Mouse (Mus musculus) layer of hippocampus, adult 9-10 months (tissue): ENCODE data around the gene Myt1.
A peak's percentile ranks its signal among the peaks of the same experiment; 100 is the strongest.
"Not testable (repeated sequence)": the region's sequence is repeated elsewhere in the genome, so short reads cannot be mapped to it uniquely, and the experiment has no call there.

Experiments used
- DNase-seq: peaks from one replicate; pipeline ENCODE4 v3.0.0; 2022; ENCODE audit warnings: low spot score

Myt1 gene

DNA sequence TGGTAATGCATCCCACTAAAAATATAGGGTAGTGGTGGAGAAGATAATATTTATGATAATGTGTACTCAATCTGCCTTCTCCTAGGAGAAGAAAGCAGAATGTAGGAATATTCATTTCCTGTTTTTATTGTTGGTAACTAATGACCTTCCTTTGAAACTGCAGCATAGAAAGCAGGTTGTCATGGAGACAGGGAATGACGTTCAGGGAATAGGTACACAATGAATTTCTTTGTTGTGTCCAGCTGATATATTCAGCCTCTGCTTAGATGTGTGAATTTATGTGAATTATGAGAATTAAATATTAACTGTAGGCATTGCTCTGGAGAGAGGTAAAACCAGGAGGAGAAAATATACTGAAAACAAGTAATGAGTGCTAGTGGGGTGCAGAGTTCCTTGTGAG is 18.3 kb downstream of the Myt1 start:
- DNase-seq: no peak

DNA sequence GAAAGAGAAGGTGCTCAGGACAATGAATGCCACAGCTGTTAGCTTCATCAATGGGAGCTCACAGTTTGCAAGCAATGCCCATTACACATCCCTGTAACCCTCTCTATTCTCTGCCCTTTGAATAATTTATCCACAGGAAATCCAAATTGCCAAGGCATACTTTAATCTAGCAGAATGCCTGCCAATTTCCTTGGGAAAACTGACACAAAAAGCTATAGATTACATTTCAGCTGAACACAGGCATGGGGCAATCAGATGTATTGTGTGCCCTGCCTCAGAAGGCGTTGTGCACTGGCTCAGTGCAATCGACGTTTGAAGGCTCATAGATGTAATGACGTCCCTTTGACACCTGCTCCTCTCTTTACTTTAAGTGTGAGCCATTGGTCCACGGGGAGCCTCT is 24.7 kb downstream of the Myt1 start:
- no peak for DNase-seq

DNA sequence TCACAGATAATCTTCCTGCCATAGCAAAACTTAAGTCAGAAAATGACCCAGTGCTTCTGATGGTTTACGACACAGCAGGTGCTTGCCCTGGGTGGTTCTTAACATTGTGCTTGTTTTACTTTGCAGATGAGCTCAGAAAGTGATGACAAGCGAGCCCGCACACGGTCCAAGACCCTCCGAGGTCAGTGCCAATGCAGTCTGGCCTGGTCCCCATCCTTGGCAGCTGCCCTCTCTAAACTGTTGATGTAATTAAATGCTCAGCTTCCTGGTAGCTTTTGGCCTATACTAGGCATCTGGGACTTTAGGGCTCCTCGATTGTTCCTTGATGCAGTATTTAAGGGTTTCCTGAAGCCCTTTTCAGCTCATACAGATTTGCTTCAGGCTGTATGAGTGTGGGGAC is 26.3 kb downstream of the Myt1 start:
- DNase-seq: no peak

DNA sequence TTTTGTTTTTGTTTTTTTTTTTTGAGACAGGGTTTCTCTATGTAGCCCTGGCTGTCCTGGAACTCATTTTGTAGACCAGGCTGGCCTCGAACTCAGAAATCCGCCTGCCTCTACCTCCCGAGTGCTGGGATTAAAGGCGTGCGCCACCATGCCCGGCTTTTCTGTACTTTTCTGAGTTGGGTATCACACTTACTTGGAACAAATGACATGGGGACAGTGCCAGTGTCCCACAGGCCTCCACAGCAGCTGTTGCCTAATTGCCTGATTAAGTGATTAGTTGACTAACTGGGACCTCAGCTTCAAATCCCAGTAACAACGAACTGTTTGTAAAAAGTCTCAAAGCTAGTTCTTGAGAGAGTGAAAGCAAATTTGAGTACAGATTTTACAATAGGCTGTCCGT is 30.1 kb downstream of the Myt1 start:
- DNase-seq: not testable (repeated sequence)

DNA sequence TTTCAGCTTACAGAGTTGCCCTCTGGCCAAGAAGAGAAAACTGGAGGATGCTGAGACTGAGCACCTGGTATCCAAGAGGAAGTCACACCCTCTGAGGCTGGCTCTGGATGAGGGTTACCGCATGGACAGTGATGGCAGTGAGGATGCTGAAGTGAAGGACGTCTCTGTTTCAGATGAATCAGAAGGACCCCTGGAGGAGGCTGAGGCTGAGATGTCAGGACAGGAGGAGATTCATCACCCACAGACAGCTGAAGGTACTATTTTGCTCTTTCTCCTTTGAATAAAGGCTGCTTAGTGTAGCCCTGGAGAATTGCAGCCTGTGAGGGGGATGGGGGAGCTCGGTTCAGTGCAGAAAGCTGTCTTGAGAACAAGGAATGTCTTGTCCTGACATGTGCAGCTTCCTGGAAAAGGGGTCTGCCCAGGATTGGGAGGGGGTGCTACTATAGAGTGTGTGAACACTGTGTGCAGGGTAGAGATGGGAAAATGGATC is 32.6 kb downstream of the Myt1 start:
- DNase-seq: no peak

DNA sequence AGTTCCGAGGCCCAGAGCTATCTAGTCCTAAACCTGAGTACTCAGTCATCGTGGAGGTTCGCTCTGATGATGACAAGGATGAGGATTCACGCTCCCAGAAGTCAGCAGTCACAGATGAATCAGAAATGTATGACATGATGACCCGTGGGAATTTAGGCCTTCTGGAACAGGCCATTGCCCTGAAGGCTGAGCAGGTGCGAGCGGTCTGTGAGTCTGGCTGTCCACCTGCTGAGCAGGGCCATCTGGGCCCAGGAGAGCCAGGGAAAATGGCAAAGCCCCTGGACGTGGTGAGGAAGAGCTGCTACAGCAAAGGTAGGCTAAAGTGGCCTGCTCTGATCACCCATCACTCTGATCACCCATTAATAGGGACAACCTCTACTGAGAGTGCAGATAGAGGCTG is 34.5 kb downstream of the Myt1 start:
- DNase-seq: no peak

DNA sequence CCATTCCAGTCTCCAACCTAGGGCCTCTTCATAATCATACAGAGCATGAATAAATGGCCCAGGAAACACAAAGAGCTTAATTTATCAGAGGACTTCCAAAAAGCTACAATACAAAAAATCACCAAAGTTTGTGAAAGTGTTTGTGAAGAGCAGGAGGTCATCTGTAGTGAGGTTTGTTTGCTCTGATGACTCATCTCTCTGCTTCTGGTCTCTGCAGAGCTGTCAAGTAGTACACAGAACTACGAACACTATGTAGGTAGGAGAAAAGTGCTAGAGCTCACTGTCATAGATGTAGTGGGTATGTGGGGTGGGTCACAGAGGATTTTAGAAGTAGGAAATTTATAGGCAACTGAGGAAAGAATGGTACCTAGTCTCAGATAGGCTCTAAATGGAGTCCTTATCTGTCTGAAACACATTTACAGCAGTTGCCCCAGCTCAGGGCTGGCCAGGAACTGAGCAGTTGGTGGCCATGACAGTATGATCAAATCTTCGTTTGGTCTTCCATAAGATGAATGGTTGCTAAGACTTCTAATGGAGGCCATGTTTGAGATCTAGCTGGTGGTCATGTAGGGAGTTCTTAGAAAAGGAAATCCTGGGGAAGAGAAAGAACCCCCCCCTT is 66.0 kb downstream of the Myt1 start:
- DNase-seq: no peak

DNA sequence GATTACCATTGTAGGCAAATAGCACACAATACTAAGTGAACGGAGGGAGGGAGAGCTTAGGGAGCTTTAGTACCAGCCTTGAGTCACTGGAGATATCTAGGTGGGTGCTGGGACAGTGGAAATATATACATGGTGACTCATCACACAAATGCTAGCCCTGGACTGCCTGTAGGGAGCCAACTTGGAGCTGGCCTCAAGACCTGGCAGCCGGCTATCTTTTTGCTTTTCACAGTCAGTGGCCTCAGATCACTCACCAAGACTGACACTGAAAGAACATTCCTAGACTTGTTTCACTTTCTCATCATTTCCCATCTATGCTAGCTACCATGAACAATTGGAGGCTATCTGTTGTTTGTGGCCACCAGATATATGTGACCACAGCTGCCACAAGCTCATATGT is 69.6 kb downstream of the Myt1 start:
- DNase-seq: no peak

DNA sequence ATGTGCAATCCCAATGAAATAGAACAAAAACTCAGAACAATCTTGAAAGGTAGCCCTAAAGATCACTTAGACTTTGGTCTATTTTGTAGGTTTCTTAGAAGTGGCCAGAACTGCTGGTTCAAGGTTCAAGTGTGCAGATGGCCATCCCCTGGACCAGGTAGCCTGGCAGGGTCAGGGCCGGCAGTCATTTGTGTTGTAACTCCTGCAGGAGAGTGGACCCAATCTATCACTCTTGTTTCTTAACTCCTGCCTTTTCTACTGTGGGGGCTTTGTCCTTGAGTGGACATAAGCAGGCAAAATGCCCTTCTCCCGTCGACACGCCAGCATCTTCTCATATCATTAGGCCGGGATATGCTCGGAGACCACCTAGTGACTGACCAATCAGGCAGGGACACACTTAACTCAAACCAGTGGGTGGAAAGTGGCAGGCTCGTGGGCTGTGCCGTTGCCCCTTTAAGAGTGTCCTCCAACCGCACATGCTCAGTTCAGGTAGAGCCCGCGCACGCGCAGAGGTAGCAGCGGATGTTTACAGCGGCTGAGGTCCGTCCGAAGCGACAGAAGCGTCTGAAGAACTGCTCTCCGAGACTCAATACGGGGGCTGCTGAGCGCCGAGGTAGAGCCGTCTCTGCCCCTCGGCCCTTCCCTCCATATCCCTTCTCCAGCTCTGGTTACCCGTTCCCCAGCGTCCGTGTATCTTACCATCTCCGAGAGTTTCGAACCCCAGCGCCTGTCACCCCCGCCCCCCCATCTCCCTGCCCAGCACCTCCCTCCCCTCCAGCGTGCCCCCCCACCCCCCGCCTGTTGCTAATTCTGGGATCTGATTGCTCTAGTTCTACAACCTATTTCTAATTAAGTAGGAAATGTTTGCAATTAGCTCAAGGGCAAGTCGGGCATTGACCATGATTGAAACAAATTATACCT is 74.5 kb downstream of the Myt1 start, which contains the start of gene Pcmtd2:
Gene Pcmtd2, plus strand, starts transcription at position 483 of the 921 bp plus-strand sequence.
- peak; percentile 80 for DNase-seq

DNA sequence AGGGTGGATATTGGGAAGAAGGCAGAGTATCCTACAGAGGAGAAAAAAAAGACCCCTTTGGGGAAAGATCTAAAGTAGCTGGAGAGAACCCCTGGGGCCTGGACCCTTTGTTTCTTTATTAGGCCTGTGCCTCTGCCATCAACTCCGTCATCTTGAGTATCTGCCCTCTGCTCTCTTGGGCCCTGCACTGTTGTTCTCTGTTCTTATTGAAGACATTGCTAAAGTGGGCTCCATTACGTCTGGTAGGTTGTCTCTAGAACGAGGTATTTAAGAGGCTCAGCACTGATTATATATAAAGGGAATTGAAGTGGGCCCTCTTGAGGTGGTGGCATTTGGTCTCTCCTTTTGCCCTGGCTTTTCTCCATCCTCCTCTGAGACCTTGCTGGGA is 75.2 kb downstream of the Myt1 start:
- no peak for DNase-seq

DNA sequence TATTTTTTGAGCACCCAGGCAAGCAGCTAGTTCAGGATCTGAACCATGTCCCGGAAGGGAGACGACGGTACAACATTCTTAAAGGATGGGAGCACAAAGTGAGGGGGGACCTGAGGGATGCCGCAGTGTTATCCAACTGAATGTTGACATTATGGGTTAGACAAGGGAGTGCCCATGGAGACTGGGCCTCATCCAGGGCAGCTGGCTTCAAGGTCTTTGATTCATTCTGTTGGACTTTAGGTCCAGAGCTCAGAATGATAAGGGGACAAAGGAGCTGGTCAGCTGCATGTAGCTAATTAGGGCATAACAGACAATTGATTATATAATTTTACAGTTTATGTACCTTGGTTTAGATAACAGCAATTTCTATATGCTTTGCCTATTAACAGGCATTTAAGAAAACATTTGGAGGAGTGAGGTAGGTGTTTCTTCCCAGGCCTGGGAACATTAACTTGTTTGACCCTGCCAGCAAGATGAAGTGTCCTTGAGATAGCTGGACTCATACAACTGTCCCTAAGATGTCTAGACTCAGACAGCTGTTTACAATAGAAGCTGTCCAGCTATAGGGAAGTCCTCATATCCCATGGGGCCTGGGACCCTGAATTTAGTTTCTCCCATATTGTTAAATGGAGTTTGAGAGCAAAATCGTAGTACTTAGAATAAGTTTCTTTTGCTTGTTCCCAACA is 82.7 kb downstream of the Myt1 start:
- DNase-seq: no peak

DNA sequence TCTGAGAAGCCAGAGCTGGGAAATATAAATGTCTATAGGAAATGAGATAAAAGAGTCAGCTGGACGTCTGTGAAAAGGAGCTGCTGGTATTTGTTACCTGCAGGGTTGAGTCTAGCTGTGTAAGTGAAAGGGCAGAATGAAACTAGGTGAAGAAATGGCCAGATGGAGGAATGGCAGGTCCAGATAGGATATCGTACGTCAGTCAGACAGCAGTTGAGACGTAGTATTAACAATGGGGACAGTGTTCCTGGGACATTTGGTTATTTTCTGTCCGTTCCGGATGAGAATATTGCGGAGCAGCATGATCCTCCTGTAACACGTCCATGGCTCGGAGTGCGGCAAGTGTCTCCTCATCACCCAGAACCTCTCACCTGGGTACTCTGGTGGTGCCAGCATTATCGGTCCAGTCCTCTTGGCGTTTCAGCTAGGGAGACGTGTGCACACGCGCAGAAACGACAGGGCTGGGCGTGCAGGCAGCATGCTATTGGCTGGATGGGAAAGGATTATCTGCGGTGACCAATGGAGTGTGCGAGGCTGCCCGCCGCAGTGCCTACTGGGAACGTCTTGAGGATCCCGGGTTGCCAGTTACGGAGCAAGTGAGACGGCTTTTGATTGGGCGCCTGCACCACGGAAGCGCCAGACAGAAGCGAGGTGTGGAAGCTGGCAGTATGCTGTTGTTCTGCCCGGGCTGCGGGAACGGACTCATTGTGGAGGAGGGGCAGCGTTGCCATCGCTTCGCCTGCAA is 100.8 kb downstream of the Myt1 start, which contains the start of gene Polr3k:
Gene Polr3k, plus strand, starts transcription at position 547 of the 745 bp plus-strand sequence.
- peak; percentile 92 for DNase-seq

DNA sequence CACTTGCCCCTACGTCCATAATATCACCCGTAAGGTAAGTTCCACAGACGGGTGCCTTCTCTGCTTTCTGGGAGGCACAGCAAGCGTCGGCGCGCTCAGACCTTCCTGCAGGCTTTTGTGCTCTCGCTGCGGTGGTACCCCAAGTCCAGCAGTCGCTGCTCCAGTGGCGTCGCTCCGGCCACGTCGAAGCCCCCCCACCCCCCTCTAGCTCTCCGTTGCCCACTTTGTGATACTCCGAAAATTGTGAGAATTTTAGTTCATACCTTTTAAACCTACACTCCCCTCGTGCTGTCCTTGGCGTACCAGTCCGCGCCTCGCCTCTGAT is 101.4 kb downstream of the Myt1 start:
- no peak for DNase-seq

DNA sequence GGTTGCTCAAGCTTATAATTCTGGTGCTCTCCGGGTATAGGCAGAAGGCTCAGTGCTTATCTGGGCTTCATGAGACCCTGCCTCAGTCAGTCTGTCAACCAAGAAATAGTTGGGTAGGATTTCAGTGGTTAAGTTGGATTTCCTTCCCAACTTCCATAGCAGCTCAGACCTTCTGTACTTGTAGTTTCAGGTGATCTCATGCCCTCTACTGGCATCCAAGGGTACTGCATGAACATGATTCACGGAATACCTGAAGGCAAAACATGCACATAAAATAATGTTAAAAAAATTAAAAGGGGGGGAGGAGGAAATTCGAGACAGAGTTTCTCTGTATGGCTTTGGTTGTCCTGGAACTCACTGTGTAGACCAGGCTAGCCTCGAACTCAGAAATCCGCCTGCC is 103.8 kb downstream of the Myt1 start:
- peak; percentile 83 for DNase-seq

DNA sequence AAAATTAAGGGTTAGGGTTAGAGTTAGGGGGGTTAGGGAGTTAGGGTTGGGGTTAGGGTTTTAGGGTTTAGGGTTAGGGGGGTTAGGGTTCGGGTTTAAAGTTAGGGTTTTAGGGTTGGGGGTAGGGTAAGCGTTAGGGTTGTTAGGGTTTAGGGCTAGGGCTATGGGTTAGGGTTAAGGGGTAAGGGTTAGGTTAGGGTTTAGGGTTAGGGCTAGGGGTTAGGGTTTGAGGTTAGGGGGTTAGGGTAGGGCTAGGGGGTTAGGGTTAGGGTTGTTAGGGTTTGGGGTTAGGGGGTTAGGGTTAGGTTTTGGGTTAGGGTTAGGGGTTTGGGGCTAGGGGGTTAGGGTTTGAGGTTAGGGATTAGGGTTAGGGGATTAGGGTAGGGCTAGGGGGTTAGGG is 107.9 kb downstream of the Myt1 start:
- DNase-seq: no peak
